Mouse (Mus musculus): ENCODE data around the gene Clmn.
A peak's percentile ranks its signal among the peaks of the same experiment; 100 is the strongest.

The Clmn gene

GRCm38 (mm10) chr12:104817172-104817866, 47.6 kb downstream of the Clmn start:
- DNase-seq (ENCODE audit: low read depth, low spot score): peak; percentile 62

- DNase-seq (ENCODE audit: low read depth, low spot score): no peak
Measured at GRCm38 (mm10) chr12:104814291-104814690, 50.6 kb downstream of the Clmn start.

- DNase-seq (ENCODE audit: low read depth, low spot score): no peak
Measured at GRCm38 (mm10) chr12:104813762-104814161, 51.1 kb downstream of the Clmn start.

- peak; percentile 71 for DNase-seq (ENCODE audit: low read depth, low spot score)
Measured at GRCm38 (mm10) chr12:104812711-104813110, 52.2 kb downstream of the Clmn start.

- no peak for DNase-seq (ENCODE audit: low read depth, low spot score)
Measured at GRCm38 (mm10) chr12:104810923-104811443, 53.9 kb downstream of the Clmn start.

GRCm38 (mm10) chr12:104808421-104809067, 56.3 kb downstream of the Clmn start:
- no peak for DNase-seq (ENCODE audit: low read depth, low spot score)

GRCm38 (mm10) chr12:104806680-104807375, 58.0 kb downstream of the Clmn start:
- DNase-seq (ENCODE audit: low read depth, low spot score): no peak

- no peak for DNase-seq (ENCODE audit: low read depth, low spot score)
Measured at GRCm38 (mm10) chr12:104801494-104802260, 63.2 kb downstream of the Clmn start.

- DNase-seq (ENCODE audit: low read depth, low spot score): peak; percentile 41
Measured at GRCm38 (mm10) chr12:104799365-104799764, 65.5 kb downstream of the Clmn start.

- DNase-seq (ENCODE audit: low read depth, low spot score): no peak
Measured at GRCm38 (mm10) chr12:104797905-104798304, 67.0 kb downstream of the Clmn start.

GRCm38 (mm10) chr12:104796635-104797378, 68.1 kb downstream of the Clmn start:
- DNase-seq (ENCODE audit: low read depth, low spot score): peak; percentile 60

- peak; percentile 73 for DNase-seq (ENCODE audit: low read depth, low spot score)
Measured at GRCm38 (mm10) chr12:104794957-104795356, 69.9 kb downstream of the Clmn start.

GRCm38 (mm10) chr12:104793486-104793885, 71.4 kb downstream of the Clmn start:
- no peak for DNase-seq (ENCODE audit: low read depth, low spot score)

GRCm38 (mm10) chr12:104777603-104778002, 87.3 kb downstream of the Clmn start:
- DNase-seq (ENCODE audit: low read depth, low spot score): no peak

- DNase-seq (ENCODE audit: low read depth, low spot score): no peak
Measured at GRCm38 (mm10) chr12:104771941-104772340, 92.9 kb downstream of the Clmn start.

- no peak for DNase-seq (ENCODE audit: low read depth, low spot score)
Measured at GRCm38 (mm10) chr12:104769201-104769785, 95.6 kb downstream of the Clmn start.

- DNase-seq (ENCODE audit: low read depth, low spot score): peak; percentile 73
Measured at GRCm38 (mm10) chr12:104767183-104767582, 97.7 kb downstream of the Clmn start.

GRCm38 (mm10) chr12:104765761-104766160, 99.1 kb downstream of the Clmn start:
- DNase-seq (ENCODE audit: low read depth, low spot score): no peak

GRCm38 (mm10) chr12:104765116-104765515, 99.8 kb downstream of the Clmn start:
- DNase-seq (ENCODE audit: low read depth, low spot score): no peak

- peak; percentile 94 for DNase-seq (ENCODE audit: low read depth, low spot score)
Measured at GRCm38 (mm10) chr12:104763918-104764317, 101.0 kb downstream of the Clmn start.
